In the genomic region with DNA sequence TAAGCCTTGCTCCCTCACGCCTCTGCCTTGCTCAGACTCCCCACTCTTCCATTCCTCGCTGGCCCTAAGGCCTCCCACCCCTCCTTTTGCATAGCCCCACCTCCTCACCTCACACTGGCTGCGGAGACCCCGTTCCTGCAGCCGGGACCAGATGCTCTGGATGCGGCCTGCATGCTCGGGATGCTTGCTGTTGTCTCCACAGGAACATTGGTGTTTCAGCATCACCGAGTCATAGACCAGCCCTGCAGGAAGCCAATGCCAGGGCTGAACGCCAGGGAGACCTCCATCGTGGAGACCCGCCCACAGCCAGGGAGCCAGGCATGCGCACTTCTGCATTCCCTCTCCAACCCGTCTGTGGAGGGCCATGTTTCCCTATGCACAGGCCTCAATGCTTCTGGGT, we compare ENCODE assay signal across 9 mouse cellular contexts. TPM values are rescaled to one million over a fixed set of nuclear protein-coding genes. Genes with fewer than 3 reads are reported as not detected.
DNase-seq lines count a peak whose midpoint lies in the region; ATAC-seq and TF ChIP-seq lines count a peak whose summit lies in the region.
"Had no signal": no experiment of that assay in that cellular context is flagged by ENCODE, and none has a peak within 500 bp of the region (broad histone marks: within the 10 kb centered on the region; RNA-seq: fewer than 3 reads in every experiment).

No protein-coding gene starts in this region.

- H3K4me3 ChIP-seq in heart, embryonic 10.5 days: peak overlapping the region; percentile 47
- no peak overlapping the region for H3K4me3 ChIP-seq in hindbrain, embryonic 11.5 days (ENCODE audit: low read depth, low read length)
- H3K4me3 ChIP-seq in midbrain, postnatal 0 days (ENCODE audit: low read depth, low read length): peak overlapping the region; percentile 12; the same call in 1 of the 2 replicates

- peak; percentile 38 for TF ChIP-seq CTCF in midbrain, postnatal 0 days (IDR thresholded peaks at IDR 0.05)

- H3K27me3 ChIP-seq in heart, embryonic 10.5 days (ENCODE audit: insufficient read depth, poor library complexity, severe bottlenecking): peaks cover 3% of the 10 kb centered on the region; the same call in 1 of the 2 replicates
- H3K27me3 ChIP-seq in hindbrain, embryonic 11.5 days (ENCODE audit: control insufficient read depth, insufficient read depth, low read length): no peaks in the 10 kb centered on the region
- H3K27me3 ChIP-seq in midbrain, postnatal 0 days (ENCODE audit: insufficient read depth, low read length): no peaks in the 10 kb centered on the region

- no peak overlapping the region for H3K9ac ChIP-seq in hindbrain, embryonic 11.5 days (ENCODE audit: low read depth, low read length)
- H3K9ac ChIP-seq in midbrain, postnatal 0 days (replicated peaks; ENCODE audit: low read length, poor library complexity, severe bottlenecking): peak overlapping the region; percentile 51; the same call in 1 of the 2 replicates

- H3K4me2 ChIP-seq in hindbrain, embryonic 11.5 days (replicated peaks; ENCODE audit: low read depth, low read length): peak overlapping the region; percentile 28; the same call in 1 of the 2 replicates
- peak overlapping the region; percentile 40 for H3K4me2 ChIP-seq in midbrain, postnatal 0 days (ENCODE audit: low read depth, low read length, poor library complexity, severe bottlenecking)

- WGBS in heart, embryonic 10.5 days: 23% methylated on average over 13 of the region's 13 CpGs
- WGBS in hindbrain, embryonic 11.5 days: 10% methylated on average over 13 of the region's 13 CpGs
- WGBS in midbrain, postnatal 0 days: 18% methylated on average over 13 of the region's 13 CpGs

- no peaks in the 10 kb centered on the region for H3K9me3 ChIP-seq in heart, embryonic 10.5 days
- no peaks in the 10 kb centered on the region for H3K9me3 ChIP-seq in hindbrain, embryonic 11.5 days (ENCODE audit: control insufficient read depth, low read length)
- no peaks in the 10 kb centered on the region for H3K9me3 ChIP-seq in midbrain, postnatal 0 days (ENCODE audit: low read length)

- H3K36me3 ChIP-seq in heart, embryonic 10.5 days: peaks cover 68% of the 10 kb centered on the region
- H3K36me3 ChIP-seq in hindbrain, embryonic 11.5 days (ENCODE audit: control insufficient read depth, insufficient read depth, low read length): peaks cover 3% of the 10 kb centered on the region; the same call in 1 of the 2 replicates
- peaks cover 32% of the 10 kb centered on the region for H3K36me3 ChIP-seq in midbrain, postnatal 0 days (ENCODE audit: insufficient read depth, low read length)

- peak; percentile 60; the same call in 1 of the 2 replicates for ATAC-seq in hindbrain, embryonic 11.5 days (ENCODE audit: low FRiP score)
- peak; percentile 57 for ATAC-seq in midbrain, postnatal 0 days (ENCODE audit: low FRiP score)

- peak overlapping the region; percentile 54 for H3K27ac ChIP-seq in heart, embryonic 10.5 days
- H3K27ac ChIP-seq in hindbrain, embryonic 11.5 days (ENCODE audit: low read depth, low read length): no peak overlapping the region
- peak overlapping the region; percentile 32; the same call in 1 of the 2 replicates for H3K27ac ChIP-seq in midbrain, postnatal 0 days (ENCODE audit: low read depth, low read length)

- DNase-seq in heart, embryonic 10.5 days (ENCODE audit: low spot score): no peak
- DNase-seq in heart, adult 9 months (ENCODE audit: low spot score in 2 of 2): no peak
- DNase-seq in brain, adult 2 months (ENCODE audit: low read depth, low spot score): peak; percentile 62
- DNase-seq in hindbrain, embryonic 11.5 days (ENCODE audit: low spot score): peak; percentile 71
- DNase-seq in midbrain, postnatal 0 days (ENCODE audit: low spot score): peak; percentile 84
- DNase-seq in spleen, postnatal 10 days (ENCODE audit: low spot score in 2 of 2): no peak
- no peak for DNase-seq in ovary, adult 18-20 months (ENCODE audit: low spot score)
- DNase-seq in layer of hippocampus, adult 9-10 months (ENCODE audit: low spot score): no peak
- DNase-seq: kidney, postnatal 36 days had no signal

- H3K4me1 ChIP-seq in heart, embryonic 10.5 days: peaks cover 39% of the 10 kb centered on the region
- peaks cover 2% of the 10 kb centered on the region; the same call in 1 of the 2 replicates for H3K4me1 ChIP-seq in hindbrain, embryonic 11.5 days (replicated peaks; ENCODE audit: control insufficient read depth, insufficient read depth, low read length)
- peaks cover 5% of the 10 kb centered on the region; the same call in 1 of the 2 replicates for H3K4me1 ChIP-seq in midbrain, postnatal 0 days (ENCODE audit: insufficient read depth, low read length)

RNA-seq across cellular contexts. Expression of gene Slc48a1, which starts 24.3 kb away (rescaled TPM):
- 32.1 and 41.1 TPM in 2 replicates for polyA plus RNA-seq in heart, embryonic 10.5 days (2016; fragmentation: Nextera tagmentation; extraction: Ambion mirVana)
- polyA plus RNA-seq in hindbrain, embryonic 11.5 days (2014; fragmentation: Nextera tagmentation; extraction: Ambion mirVana): 28.1 and 28.4 TPM in 2 replicates
- 61.5 and 78.8 TPM in 2 replicates for total RNA-seq in midbrain, postnatal 0 days (2014; rRNA removed)
- polyA plus RNA-seq in midbrain, postnatal 0 days (2015; fragmentation: Nextera tagmentation; extraction: Ambion mirVana): 152 and 173 TPM in 2 replicates

RNA-seq across cellular contexts. Expression of gene Rapgef3, which starts 34.8 kb away (rescaled TPM):
- 10.2 and 13.4 TPM in 2 replicates for polyA plus RNA-seq in heart, embryonic 10.5 days (2016; fragmentation: Nextera tagmentation; extraction: Ambion mirVana)
- 3.6 and 4.0 TPM in 2 replicates for polyA plus RNA-seq in hindbrain, embryonic 11.5 days (2014; fragmentation: Nextera tagmentation; extraction: Ambion mirVana)
- 34.9 and 39.7 TPM in 2 replicates for total RNA-seq in midbrain, postnatal 0 days (2014; rRNA removed)
- 15.8 and 16.5 TPM in 2 replicates for polyA plus RNA-seq in midbrain, postnatal 0 days (2015; fragmentation: Nextera tagmentation; extraction: Ambion mirVana)

RNA-seq across cellular contexts. Expression of gene Hdac7, which starts 41.7 kb away (rescaled TPM):
- 23.4 and 26.7 TPM in 2 replicates for polyA plus RNA-seq in heart, embryonic 10.5 days (2016; fragmentation: Nextera tagmentation; extraction: Ambion mirVana)
- polyA plus RNA-seq in hindbrain, embryonic 11.5 days (2014; fragmentation: Nextera tagmentation; extraction: Ambion mirVana): 17.9 and 19.4 TPM in 2 replicates
- total RNA-seq in midbrain, postnatal 0 days (2014; rRNA removed): 22.4 and 24.2 TPM in 2 replicates
- polyA plus RNA-seq in midbrain, postnatal 0 days (2015; fragmentation: Nextera tagmentation; extraction: Ambion mirVana): 28.7 and 29.2 TPM in 2 replicates

Comparison
In these comparisons a context has a peak if more than half of its experiments do, and no peak if none do; other contexts are left out.
1. DNase-seq: peak in brain, adult 2 months (single experiment), hindbrain, embryonic 11.5 days (single experiment) and midbrain, postnatal 0 days (single experiment); none in heart, embryonic 10.5 days (single experiment), heart, adult 9 months (0 of 2), spleen, postnatal 10 days (0 of 2), ovary, adult 18-20 months (single experiment) and layer of hippocampus, adult 9-10 months (single experiment).